Mouse (Mus musculus): Measurements from ENCODE around the gene Gna12. TPM values are rescaled to one million over a fixed set of nuclear protein-coding genes. Genes with fewer than 3 reads are reported as not detected.

Gene Gna12
- polyA plus RNA-seq (2012; fragmentation: generic; extraction: Trizol): 42.1 TPM
- long read RNA-seq, experiment 1, partial matches to known transcripts: 0 of 9 reads
- long read RNA-seq, experiment 1, other reads (novel, unspliced or antisense): 8 of 9 reads
- long read RNA-seq, experiment 2, partial matches to known transcripts: 6 of 20 reads
- long read RNA-seq, experiment 2, other reads (novel, unspliced or antisense): 14 of 20 reads

DNA sequence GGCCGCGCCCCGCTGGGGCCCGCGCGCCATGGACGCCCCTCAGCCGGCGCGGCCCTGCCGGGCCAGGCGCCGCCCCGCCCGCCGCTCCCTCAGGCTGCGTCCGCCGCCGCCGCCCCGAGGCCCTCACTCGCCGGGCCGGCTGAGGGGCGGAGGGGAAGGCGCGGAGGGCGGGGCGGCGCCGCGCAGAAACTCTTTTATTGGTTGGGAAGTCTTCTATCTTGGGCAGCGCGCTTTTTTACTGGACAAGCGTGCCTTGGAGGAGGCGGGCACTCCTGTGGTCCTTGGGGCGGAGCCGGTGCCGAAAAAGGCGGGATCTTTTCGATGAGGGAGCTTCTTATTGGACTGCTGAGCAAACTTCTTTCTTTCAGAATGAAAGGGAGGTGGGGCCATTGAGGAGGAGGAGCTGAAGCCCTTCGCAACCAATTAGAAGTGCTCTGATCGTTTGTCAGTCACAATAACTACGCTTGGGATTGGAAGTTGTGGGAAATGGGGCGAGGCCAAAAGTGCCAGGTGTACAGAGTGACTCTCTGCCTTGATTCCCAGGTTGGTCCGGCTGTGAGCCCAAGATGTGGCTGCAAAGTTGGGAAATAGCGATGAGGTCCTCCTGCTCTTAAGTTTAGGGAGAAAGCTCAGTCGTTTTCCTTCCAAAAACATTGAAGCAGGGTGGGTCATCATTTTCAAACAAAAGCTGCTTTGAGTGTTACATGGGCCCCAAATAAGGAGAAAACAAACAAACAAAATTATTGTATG lies at the start of gene Gna12:
Gna12 (minus strand) TSS at position 118 of the 750 bp plus-strand sequence.
- H3K4me3 ChIP-seq (ENCODE audit: insufficient read depth, poor library complexity, severe bottlenecking): peak within 1 kb of the TSS; percentile 59
- H3K79me3 ChIP-seq (ENCODE audit: low read depth): peaks cover 19% of the 10 kb centered on the region
- peaks cover 44% of the 10 kb centered on the region for H3K79me2 ChIP-seq (ENCODE audit: control insufficient read depth, insufficient read depth)
- peak within 1 kb of the TSS; percentile 61 for H3ac ChIP-seq (ENCODE audit: control insufficient read depth, insufficient read length, low read depth)
- no peak for TF ChIP-seq FOSL1 (IDR thresholded peaks at IDR 0.05; ENCODE audit: insufficient read depth, low read length, poor library complexity, severe bottlenecking)
- TF ChIP-seq MYOG (IDR thresholded peaks at IDR 0.05; ENCODE audit: control insufficient read depth, extremely low read depth, insufficient read length): no peak
- TF ChIP-seq USF1 (IDR thresholded peaks at IDR 0.05; ENCODE audit: low read depth): no peak
- no peak for TF ChIP-seq MAX (IDR thresholded peaks at IDR 0.05)
- no peak for TF ChIP-seq MYOD1 (IDR thresholded peaks at IDR 0.05; ENCODE audit: control insufficient read depth, insufficient read length, low read depth)
- TF ChIP-seq CEBPB (IDR thresholded peaks at IDR 0.05; ENCODE audit: low read depth): no peak
- no peak for TF ChIP-seq CTCF (IDR thresholded peaks at IDR 0.05; ENCODE audit: control insufficient read depth, insufficient read depth, insufficient read length)
- peaks cover 9% of the 10 kb centered on the region for H3K27me3 ChIP-seq (ENCODE audit: control insufficient read depth, insufficient read depth, insufficient read length)
- no peaks in the 10 kb centered on the region for H3K36me3 ChIP-seq (ENCODE audit: control insufficient read depth, insufficient read depth)

DNA sequence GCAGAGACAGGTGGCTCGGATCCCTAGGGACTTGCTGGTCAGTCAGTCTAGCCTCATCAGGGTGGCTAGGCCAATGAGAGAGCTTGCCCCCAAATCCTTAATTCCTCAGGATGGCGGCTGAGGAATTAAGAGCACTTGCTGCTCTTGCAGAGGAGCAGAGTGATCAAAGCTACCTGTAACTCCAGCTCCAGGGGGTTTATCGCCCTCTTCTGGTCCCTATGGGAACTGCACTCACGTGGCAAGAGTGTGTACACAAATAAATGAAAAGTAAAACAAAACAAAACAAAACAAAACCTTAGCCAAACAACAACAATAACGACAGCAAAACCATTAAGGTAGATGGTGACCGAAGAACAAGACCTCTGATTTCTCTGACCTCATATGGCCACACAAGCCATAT lies 48.4 kb upstream of the Gna12 start:
- H3K27me3 ChIP-seq (ENCODE audit: control insufficient read depth, insufficient read depth, insufficient read length): no peaks in the 10 kb centered on the region
- no peaks in the 10 kb centered on the region for H3K79me3 ChIP-seq (ENCODE audit: low read depth)
- no peak overlapping the region for H3K4me3 ChIP-seq (ENCODE audit: insufficient read depth, poor library complexity, severe bottlenecking)
- no peak overlapping the region for H3ac ChIP-seq (ENCODE audit: control insufficient read depth, insufficient read length, low read depth)
- H3K36me3 ChIP-seq (ENCODE audit: control insufficient read depth, insufficient read depth): no peaks in the 10 kb centered on the region
- TF ChIP-seq CEBPB (IDR thresholded peaks at IDR 0.05; ENCODE audit: low read depth) (no peak), MYOG (IDR thresholded peaks at IDR 0.05; ENCODE audit: control insufficient read depth, extremely low read depth, insufficient read length) (no peak), FOSL1 (IDR thresholded peaks at IDR 0.05; ENCODE audit: insufficient read depth, low read length, poor library complexity, severe bottlenecking) (no peak), USF1 (IDR thresholded peaks at IDR 0.05; ENCODE audit: low read depth) (no peak), MYOD1 (IDR thresholded peaks at IDR 0.05; ENCODE audit: control insufficient read depth, insufficient read length, low read depth) (no peak), MAX (IDR thresholded peaks at IDR 0.05) (no peak), CTCF (IDR thresholded peaks at IDR 0.05; ENCODE audit: control insufficient read depth, insufficient read depth, insufficient read length) (no peak)
- H3K79me2 ChIP-seq (ENCODE audit: control insufficient read depth, insufficient read depth): no peaks in the 10 kb centered on the region

DNA sequence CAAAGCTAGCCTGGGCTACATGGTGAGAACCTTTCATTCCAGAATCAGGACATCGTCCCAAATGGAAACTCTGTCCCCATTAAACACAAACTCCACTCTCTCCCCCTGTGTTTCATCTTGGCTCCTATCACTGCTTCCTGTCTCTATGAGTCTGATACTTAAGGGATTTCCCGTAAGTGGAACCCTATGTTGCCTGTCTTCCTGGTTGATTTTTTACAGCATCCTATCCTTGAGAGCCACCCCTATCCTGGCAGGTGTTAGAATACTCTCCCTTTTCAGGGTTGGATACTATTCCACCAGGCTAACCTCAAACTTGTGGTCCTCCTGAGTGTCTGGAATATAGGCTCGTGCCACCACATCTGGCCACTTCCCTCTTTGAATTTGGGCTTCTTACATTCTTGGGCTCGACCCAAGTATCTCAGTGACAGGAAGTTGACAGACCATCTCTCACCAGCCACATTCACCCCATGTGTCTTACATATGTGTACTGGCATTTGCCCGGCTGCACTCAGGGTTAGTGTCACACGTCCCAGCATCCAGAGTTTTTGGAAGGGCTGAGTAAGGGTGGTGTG lies 43.6 kb upstream of the Gna12 start:
- TF ChIP-seq CEBPB (IDR thresholded peaks at IDR 0.05; ENCODE audit: low read depth) (no peak), CTCF (IDR thresholded peaks at IDR 0.05; ENCODE audit: control insufficient read depth, insufficient read depth, insufficient read length) (no peak), FOSL1 (IDR thresholded peaks at IDR 0.05; ENCODE audit: insufficient read depth, low read length, poor library complexity, severe bottlenecking) (no peak), USF1 (IDR thresholded peaks at IDR 0.05; ENCODE audit: low read depth) (no peak), MAX (IDR thresholded peaks at IDR 0.05) (no peak), MYOD1 (IDR thresholded peaks at IDR 0.05; ENCODE audit: control insufficient read depth, insufficient read length, low read depth) (no peak), MYOG (IDR thresholded peaks at IDR 0.05; ENCODE audit: control insufficient read depth, extremely low read depth, insufficient read length) (no peak)
- Histone ChIP-seq H3K4me3 (ENCODE audit: insufficient read depth, poor library complexity, severe bottlenecking) (no peak overlapping the region), H3K36me3 (ENCODE audit: control insufficient read depth, insufficient read depth) (no peaks in the 10 kb centered on the region), H3ac (ENCODE audit: control insufficient read depth, insufficient read length, low read depth) (no peak overlapping the region), H3K27me3 (ENCODE audit: control insufficient read depth, insufficient read depth, insufficient read length) (peaks cover 13% of the 10 kb centered on the region), H3K79me2 (ENCODE audit: control insufficient read depth, insufficient read depth) (no peaks in the 10 kb centered on the region), H3K79me3 (ENCODE audit: low read depth) (no peaks in the 10 kb centered on the region)

DNA sequence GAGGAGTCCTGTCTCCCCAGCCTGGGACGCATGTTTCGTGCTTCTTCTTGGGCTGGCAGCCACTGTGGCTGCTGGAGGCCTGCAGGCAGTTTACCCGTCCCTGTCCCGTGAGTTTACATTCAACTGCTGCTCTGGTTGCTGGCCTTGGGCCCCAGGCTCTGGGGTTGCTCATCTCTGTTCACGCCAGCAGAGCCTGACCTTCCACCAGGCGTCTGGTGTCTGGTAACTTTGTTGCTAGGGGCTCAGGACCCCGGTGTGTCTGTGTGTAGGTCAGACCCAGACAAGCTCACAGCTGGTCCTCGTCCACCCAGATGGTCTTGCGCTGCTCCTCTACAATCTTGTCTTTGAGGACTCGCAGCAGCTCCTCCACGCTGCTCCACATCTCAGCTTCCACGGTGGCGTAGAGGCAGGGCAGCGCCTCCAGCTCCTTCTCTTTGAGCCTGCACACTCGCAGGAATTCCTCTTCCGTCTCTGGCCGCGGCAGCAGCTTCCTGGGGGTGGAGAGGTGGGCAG lies 42.9 kb upstream of the Gna12 start:
- H3K4me3 ChIP-seq (ENCODE audit: insufficient read depth, poor library complexity, severe bottlenecking): no peak overlapping the region
- H3K27me3 ChIP-seq (ENCODE audit: control insufficient read depth, insufficient read depth, insufficient read length): peaks cover 13% of the 10 kb centered on the region
- no peaks in the 10 kb centered on the region for H3K79me3 ChIP-seq (ENCODE audit: low read depth)
- H3K79me2 ChIP-seq (ENCODE audit: control insufficient read depth, insufficient read depth): no peaks in the 10 kb centered on the region
- no peak overlapping the region for H3ac ChIP-seq (ENCODE audit: control insufficient read depth, insufficient read length, low read depth)
- no peaks in the 10 kb centered on the region for H3K36me3 ChIP-seq (ENCODE audit: control insufficient read depth, insufficient read depth)
- TF ChIP-seq MYOG (IDR thresholded peaks at IDR 0.05; ENCODE audit: control insufficient read depth, extremely low read depth, insufficient read length): no peak
- TF ChIP-seq CTCF (IDR thresholded peaks at IDR 0.05; ENCODE audit: control insufficient read depth, insufficient read depth, insufficient read length): no peak
- TF ChIP-seq FOSL1 (IDR thresholded peaks at IDR 0.05; ENCODE audit: insufficient read depth, low read length, poor library complexity, severe bottlenecking): no peak
- no peak for TF ChIP-seq MYOD1 (IDR thresholded peaks at IDR 0.05; ENCODE audit: control insufficient read depth, insufficient read length, low read depth)
- no peak for TF ChIP-seq USF1 (IDR thresholded peaks at IDR 0.05; ENCODE audit: low read depth)
- no peak for TF ChIP-seq CEBPB (IDR thresholded peaks at IDR 0.05; ENCODE audit: low read depth)
- TF ChIP-seq MAX (IDR thresholded peaks at IDR 0.05): no peak

DNA sequence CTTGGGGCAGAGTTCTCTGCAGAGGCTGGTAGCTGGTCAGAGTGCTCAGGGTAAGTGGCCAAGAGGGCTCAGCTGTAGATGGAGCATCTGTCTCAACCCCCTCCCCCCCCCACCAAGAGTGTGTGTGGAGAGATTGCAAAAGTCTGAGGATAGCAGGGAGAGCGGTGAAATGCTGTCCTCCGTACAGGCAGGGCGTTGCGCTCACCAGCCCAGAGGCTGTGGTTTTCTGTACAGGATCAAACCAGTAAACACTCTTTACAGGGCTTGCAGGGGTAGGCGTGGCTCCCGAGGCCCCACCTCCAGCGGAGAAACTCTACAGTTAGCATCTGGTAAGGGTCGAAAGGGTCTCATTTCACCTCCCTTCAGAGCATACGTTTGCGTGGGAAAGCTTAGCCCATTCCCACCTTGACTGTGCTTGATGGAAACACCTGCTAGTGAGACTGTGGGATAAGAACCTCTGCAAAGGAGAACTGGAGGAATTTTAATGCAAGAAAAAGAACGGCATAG lies 42.4 kb upstream of the Gna12 start:
- TF ChIP-seq CEBPB (IDR thresholded peaks at IDR 0.05; ENCODE audit: low read depth): no peak
- TF ChIP-seq MYOD1 (IDR thresholded peaks at IDR 0.05; ENCODE audit: control insufficient read depth, insufficient read length, low read depth): no peak
- no peak for TF ChIP-seq MAX (IDR thresholded peaks at IDR 0.05)
- TF ChIP-seq FOSL1 (IDR thresholded peaks at IDR 0.05; ENCODE audit: insufficient read depth, low read length, poor library complexity, severe bottlenecking): no peak
- TF ChIP-seq MYOG (IDR thresholded peaks at IDR 0.05; ENCODE audit: control insufficient read depth, extremely low read depth, insufficient read length): no peak
- TF ChIP-seq CTCF (IDR thresholded peaks at IDR 0.05; ENCODE audit: control insufficient read depth, insufficient read depth, insufficient read length): no peak
- no peak for TF ChIP-seq USF1 (IDR thresholded peaks at IDR 0.05; ENCODE audit: low read depth)
- Histone ChIP-seq H3K4me3 (ENCODE audit: insufficient read depth, poor library complexity, severe bottlenecking) (no peak overlapping the region), H3K79me3 (ENCODE audit: low read depth) (no peaks in the 10 kb centered on the region), H3K27me3 (ENCODE audit: control insufficient read depth, insufficient read depth, insufficient read length) (peaks cover 13% of the 10 kb centered on the region), H3ac (ENCODE audit: control insufficient read depth, insufficient read length, low read depth) (no peak overlapping the region), H3K36me3 (ENCODE audit: control insufficient read depth, insufficient read depth) (no peaks in the 10 kb centered on the region), H3K79me2 (ENCODE audit: control insufficient read depth, insufficient read depth) (no peaks in the 10 kb centered on the region)

All from C2C12 (cell line).